Mouse (Mus musculus): ENCODE measurements at regions not wholly inside any gene's neighbourhood (a gene's known extent, or its start where the extent isn't known, plus 50 kb on each side); places are given as distances from the start of the nearest gene placed in this dataset.
"Not testable (repeated sequence)": the region's sequence is repeated elsewhere in the genome, so short reads cannot be mapped to it uniquely, and the experiment has no call there.

DNA sequence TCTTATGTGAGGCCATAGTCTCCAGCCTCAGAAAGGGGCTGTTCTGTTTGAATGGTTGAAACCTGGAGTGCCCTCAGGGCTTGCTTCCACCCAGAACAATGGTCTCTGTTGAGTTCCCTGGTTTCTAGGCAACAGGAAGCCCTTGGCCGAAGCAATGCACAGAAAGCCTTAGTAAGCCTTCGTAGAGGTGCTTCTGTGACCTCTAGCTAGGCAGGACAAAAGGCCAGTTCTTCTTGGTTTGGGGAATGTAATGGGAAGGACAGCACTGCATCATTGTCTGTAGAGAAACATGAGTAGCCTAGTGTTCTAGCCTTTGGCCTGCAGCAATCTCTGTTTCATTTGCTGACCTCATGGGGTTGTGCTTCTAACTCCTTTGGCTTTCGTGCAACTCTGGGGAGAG, 447.5 kb upstream of the Fam160b2 start:
- Histone ChIP-seq H3K9me3 (ENCODE audit: low read length) (no peaks in the 10 kb centered on the region), H3K27ac (ENCODE audit: low read depth, low read length) (no peak overlapping the region), H3K9ac (no peak overlapping the region), H3K4me3 (ENCODE audit: low read depth, low read length) (no peak overlapping the region), H3K36me3 (ENCODE audit: insufficient read depth) (no peaks in the 10 kb centered on the region), H3K4me1 (ENCODE audit: insufficient read depth) (no peaks in the 10 kb centered on the region), H3K27me3 (ENCODE audit: insufficient read depth, low read length) (no peaks in the 10 kb centered on the region), H3K4me2 (ENCODE audit: low read depth) (no peak overlapping the region)
- 20% methylated on average over 3 of the region's 3 CpGs for WGBS
- TF ChIP-seq CTCF (IDR thresholded peaks at IDR 0.05; ENCODE audit: low read depth), result no peak
- DNase-seq, result no peak
- no peak for ATAC-seq

DNA sequence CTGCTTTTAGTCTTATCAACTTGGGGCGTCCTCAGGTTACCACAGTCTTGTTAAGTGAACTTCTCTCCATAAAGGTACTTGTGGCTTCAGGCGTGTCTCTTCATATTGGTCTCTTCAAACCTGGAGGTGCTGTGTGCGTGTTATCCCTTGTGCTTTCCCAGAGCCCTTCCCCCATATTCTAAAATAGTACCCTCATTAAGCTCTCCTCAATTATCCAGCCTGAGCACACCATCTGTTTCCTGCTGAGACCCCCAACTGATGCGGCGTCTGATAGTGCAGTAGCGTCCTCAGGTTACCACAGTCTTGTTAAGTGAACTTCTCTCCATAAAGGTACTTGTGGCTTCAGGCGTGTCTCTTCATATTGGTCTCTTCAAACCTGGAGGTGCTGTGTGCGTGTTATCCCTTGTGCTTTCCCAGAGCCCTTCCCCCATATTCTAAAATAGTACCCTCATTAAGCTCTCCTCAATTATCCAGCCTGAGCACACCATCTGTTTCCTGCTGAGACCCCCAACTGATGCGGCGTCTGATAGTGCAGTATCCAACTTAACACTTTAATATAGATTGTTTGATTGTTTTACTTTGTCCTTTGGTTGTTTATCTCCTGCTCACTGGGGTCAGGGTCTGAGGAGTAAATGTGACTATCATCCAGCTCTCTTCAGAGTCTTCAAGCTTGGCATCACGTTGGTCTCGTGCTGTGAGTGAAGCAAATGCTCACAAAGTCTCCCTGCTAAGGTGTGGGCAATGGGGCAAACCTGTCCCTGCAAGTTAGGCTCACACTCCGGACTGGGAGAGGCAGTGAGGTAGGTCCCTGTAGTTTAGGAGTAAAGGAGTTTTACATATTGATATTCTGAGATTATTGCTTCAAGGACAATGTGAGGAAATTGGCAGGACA, 444.5 kb upstream of the Fam160b2 start:
- ATAC-seq, result peak; percentile 69
- WGBS, result 39% methylated on average over 11 of the region's 13 CpGs
- not testable (repeated sequence) for H3K9ac ChIP-seq; H3K36me3 ChIP-seq (ENCODE audit: insufficient read depth); H3K27me3 ChIP-seq (ENCODE audit: insufficient read depth, low read length); H3K27ac ChIP-seq (ENCODE audit: low read depth, low read length); H3K4me3 ChIP-seq (ENCODE audit: low read depth, low read length); H3K4me1 ChIP-seq (ENCODE audit: insufficient read depth); H3K4me2 ChIP-seq (ENCODE audit: low read depth); DNase-seq; H3K9me3 ChIP-seq (ENCODE audit: low read length)

DNA sequence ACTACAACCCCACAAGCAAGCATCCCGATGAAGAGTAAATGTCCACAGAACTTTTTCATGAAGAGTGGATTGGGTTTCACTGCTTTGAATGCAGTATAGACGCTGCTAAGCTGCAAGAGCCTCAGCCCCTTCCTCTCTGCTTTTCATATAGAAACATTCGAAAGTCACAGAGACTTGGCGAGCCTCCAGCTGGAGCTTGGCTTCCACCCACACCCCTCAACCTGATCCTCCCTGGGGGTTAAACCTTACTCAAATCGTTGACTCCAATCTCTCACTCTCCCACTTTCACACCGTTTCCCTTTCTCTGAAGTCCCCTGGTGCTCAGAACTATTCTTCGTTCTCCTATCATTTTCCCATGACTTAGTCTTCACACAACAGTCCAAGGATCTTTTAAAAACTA, 437.0 kb upstream of the Fam160b2 start:
- no peak overlapping the region for H3K27ac ChIP-seq (ENCODE audit: low read depth, low read length)
- no peaks in the 10 kb centered on the region for H3K4me1 ChIP-seq (ENCODE audit: insufficient read depth)
- ATAC-seq (no peak), DNase-seq (no peak)
- H3K9ac ChIP-seq, result no peak overlapping the region
- H3K36me3 ChIP-seq (ENCODE audit: insufficient read depth), result no peaks in the 10 kb centered on the region
- no peak for TF ChIP-seq CTCF (IDR thresholded peaks at IDR 0.05; ENCODE audit: low read depth)
- no peaks in the 10 kb centered on the region for H3K9me3 ChIP-seq (ENCODE audit: low read length)
- no peak overlapping the region for H3K4me2 ChIP-seq (ENCODE audit: low read depth)
- no peak overlapping the region for H3K4me3 ChIP-seq (ENCODE audit: low read depth, low read length)
- WGBS, result 68% methylated on average over 7 of the region's 7 CpGs
- no peaks in the 10 kb centered on the region for H3K27me3 ChIP-seq (ENCODE audit: insufficient read depth, low read length)

DNA sequence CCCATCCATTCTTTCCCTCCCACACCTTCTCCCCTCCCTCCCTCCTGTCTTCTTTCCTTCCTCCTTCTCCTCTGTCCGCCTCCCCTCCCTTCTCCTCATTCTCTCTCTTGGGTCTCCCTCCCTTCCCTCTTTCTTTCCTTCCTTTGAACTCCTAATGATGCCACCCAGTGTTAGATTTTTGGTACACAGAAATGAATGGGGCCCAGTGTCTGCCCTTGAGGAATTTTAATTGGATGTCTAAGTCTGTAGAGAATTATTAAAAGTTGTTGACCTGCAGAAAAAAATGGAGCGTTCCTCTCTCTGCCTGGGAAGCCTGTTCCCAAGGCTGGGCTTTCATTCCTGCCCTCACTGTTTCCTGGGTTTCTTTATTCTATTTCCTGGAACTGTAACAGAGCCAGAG, 434.0 kb upstream of the Fam160b2 start:
- H3K36me3 ChIP-seq (ENCODE audit: insufficient read depth), result no peaks in the 10 kb centered on the region
- DNase-seq (no peak), ATAC-seq (no peak)
- H3K4me1 ChIP-seq (ENCODE audit: insufficient read depth), result no peaks in the 10 kb centered on the region
- H3K9ac ChIP-seq, result no peak overlapping the region
- 18% methylated on average over 2 of the region's 2 CpGs for WGBS
- no peak overlapping the region for H3K4me3 ChIP-seq (ENCODE audit: low read depth, low read length)
- no peaks in the 10 kb centered on the region for H3K27me3 ChIP-seq (ENCODE audit: insufficient read depth, low read length)
- no peak for TF ChIP-seq CTCF (IDR thresholded peaks at IDR 0.05; ENCODE audit: low read depth)
- no peaks in the 10 kb centered on the region for H3K9me3 ChIP-seq (ENCODE audit: low read length)
- no peak overlapping the region for H3K27ac ChIP-seq (ENCODE audit: low read depth, low read length)
- no peak overlapping the region for H3K4me2 ChIP-seq (ENCODE audit: low read depth)

DNA sequence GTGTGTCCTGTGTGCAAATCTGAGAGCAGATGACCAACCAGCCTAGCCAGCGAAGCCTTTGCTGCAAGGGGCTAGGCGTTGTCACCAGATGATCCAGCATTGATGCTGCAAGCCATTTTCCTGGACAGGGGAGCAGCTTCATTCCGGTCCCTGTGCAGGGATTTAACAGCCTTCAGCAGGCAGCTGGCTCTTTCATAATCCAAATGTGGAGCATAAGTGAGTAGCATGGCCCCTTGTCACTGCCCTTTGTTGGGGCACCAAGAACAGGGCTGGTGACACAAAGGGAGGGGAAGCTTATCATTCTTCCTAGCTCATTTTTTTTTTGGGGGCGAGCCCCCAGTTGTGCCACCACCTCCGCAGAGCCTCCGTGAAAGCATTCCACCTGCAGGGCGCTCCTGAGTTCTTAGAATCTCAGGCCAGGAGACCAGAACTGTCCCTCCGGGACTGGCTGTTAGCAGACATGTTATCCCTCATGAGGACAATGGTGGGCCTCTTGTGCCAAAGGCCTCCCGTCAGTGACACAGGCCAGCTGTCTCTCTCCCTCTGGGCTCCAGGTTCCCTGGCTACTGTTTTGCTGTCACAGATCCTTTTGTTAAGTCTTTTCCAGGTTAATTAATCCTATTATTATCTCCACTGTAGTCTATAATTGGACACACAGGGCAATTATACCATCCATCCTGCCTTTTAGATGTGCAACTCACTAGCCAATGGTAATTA, 430.7 kb upstream of the Fam160b2 start:
- H3K4me1 ChIP-seq (ENCODE audit: insufficient read depth), result no peaks in the 10 kb centered on the region
- H3K27ac ChIP-seq (ENCODE audit: low read depth, low read length), result no peak overlapping the region
- no peaks in the 10 kb centered on the region for H3K9me3 ChIP-seq (ENCODE audit: low read length)
- DNase-seq, result no peak
- no peaks in the 10 kb centered on the region for H3K27me3 ChIP-seq (ENCODE audit: insufficient read depth, low read length)
- no peak overlapping the region for H3K4me2 ChIP-seq (ENCODE audit: low read depth)
- no peak overlapping the region for H3K4me3 ChIP-seq (ENCODE audit: low read depth, low read length)
- 68% methylated on average over 9 of the region's 9 CpGs for WGBS
- no peak for ATAC-seq
- no peak for TF ChIP-seq CTCF (IDR thresholded peaks at IDR 0.05; ENCODE audit: low read depth)
- no peaks in the 10 kb centered on the region for H3K36me3 ChIP-seq (ENCODE audit: insufficient read depth)
- no peak overlapping the region for H3K9ac ChIP-seq

Data from forebrain, postnatal 0 days (tissue).